10 mouse cellular contexts compared by ENCODE assay signal in the genomic region with DNA sequence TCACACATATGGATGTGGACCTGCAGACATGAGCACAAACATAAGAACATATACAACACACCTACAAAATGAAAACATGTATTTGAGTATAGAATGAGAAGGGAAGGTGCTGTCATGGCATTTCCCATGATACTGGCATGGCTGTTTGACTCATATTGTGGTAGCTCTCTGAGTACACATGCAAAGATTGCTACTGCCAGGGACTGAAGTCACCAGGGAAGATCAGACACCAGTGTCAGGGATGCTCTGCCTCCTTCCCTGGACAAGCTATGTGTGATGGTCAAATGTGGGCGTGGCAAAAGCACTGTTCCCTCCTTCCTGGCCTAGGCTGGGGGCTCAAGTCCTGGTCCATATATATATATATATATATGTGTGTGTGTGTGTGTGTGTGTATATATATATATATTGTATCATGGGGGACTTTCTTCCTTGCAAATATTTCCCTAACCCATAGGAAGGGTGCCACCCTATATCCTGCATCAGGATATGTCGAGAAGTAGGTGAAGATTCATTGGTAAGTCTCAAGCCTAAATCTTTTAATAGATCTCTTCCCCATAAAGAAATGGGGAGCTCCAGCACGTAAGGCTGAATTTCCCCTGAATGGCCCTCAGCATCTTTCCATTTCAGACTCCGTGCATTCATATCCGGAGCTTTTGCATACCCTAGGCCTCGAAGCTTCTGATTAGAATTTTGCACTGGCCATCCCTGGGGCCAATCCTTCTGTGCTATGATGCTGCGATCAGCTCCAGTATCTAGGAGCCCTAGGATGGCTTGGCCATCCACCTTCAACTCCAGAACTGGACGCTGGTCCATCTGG. TPM values are rescaled to one million over a fixed set of nuclear protein-coding genes. Genes with fewer than 3 reads are reported as not detected.
A peak's percentile ranks its signal among the peaks of the same experiment; 100 is the strongest.
DNase-seq lines count a peak whose midpoint lies in the region; ATAC-seq and TF ChIP-seq lines count a peak whose summit lies in the region.
"Not testable (repeated sequence)": the region's sequence is repeated elsewhere in the genome, so short reads cannot be mapped to it uniquely, and the experiment has no call there.
"Had no signal": no experiment of that assay in that cellular context is flagged by ENCODE, and none has a peak within 500 bp of the region (broad histone marks: within the 10 kb centered on the region; RNA-seq: fewer than 3 reads in every experiment).

No protein-coding gene starts in this region.

- not testable (repeated sequence) for H3K4me2 ChIP-seq in embryonic facial prominence, embryonic 15.5 days (replicated peaks); heart, embryonic 12.5 days; intestine, postnatal 0 days (replicated peaks; ENCODE audit: low read depth); limb, embryonic 15.5 days; lung, embryonic 15.5 days; neural tube, embryonic 11.5 days (ENCODE audit: low read depth)

- not testable (repeated sequence) for DNase-seq in neural tube, embryonic 11.5 days (ENCODE audit: low spot score)
- DNase-seq in urinary bladder, adult 2 months (ENCODE audit: low spot score) = peak; percentile 29

- ATAC-seq in embryonic facial prominence, embryonic 15.5 days (ENCODE audit: insufficient number of reproducible peaks, low FRiP score, low TSS enrichment, low read depth) = peak; percentile 72
- peak; percentile 50; the same call in 1 of the 2 replicates for ATAC-seq in heart, embryonic 12.5 days (ENCODE audit: insufficient number of reproducible peaks, low FRiP score)
- ATAC-seq in intestine, postnatal 0 days = peak; percentile 32; the same call in 1 of the 2 replicates
- peak; percentile 73 for ATAC-seq in limb, embryonic 15.5 days (ENCODE audit: insufficient number of reproducible peaks, low FRiP score, low TSS enrichment, low read depth)
- 0 out of 2 replicates have a peak, but pooled peaks have one; percentile 37 for ATAC-seq in lung, embryonic 15.5 days (ENCODE audit: borderline replicate concordance, extremely low read depth, low FRiP score, low TSS enrichment)
- ATAC-seq in neural tube, embryonic 11.5 days (ENCODE audit: insufficient read depth, low FRiP score, low TSS enrichment) = peak; percentile 9; the same call in 1 of the 2 replicates

- H3K4me3 ChIP-seq in embryonic facial prominence, embryonic 15.5 days (replicated peaks); heart, embryonic 12.5 days; intestine, postnatal 0 days (ENCODE audit: low read depth, low read length); limb, embryonic 15.5 days; lung, embryonic 15.5 days; neural tube, embryonic 11.5 days (ENCODE audit: low read depth, low read length): not testable (repeated sequence)

- TF ChIP-seq CTCF in intestine, postnatal 0 days (IDR thresholded peaks at IDR 0.05; ENCODE audit: low read depth) = not testable (repeated sequence)

- not testable (repeated sequence) for H3K27ac ChIP-seq in embryonic facial prominence, embryonic 15.5 days (replicated peaks); heart, embryonic 12.5 days (ENCODE audit: poor library complexity, severe bottlenecking); intestine, postnatal 0 days (ENCODE audit: low read depth, low read length); limb, embryonic 15.5 days; lung, embryonic 15.5 days; neural tube, embryonic 11.5 days (ENCODE audit: low read depth, low read length)

- not testable (repeated sequence) for H3K27me3 ChIP-seq in embryonic facial prominence, embryonic 15.5 days; heart, embryonic 12.5 days (replicated peaks); intestine, postnatal 0 days (replicated peaks; ENCODE audit: control insufficient read depth, insufficient read depth, low read length); limb, embryonic 15.5 days; lung, embryonic 15.5 days; neural tube, embryonic 11.5 days (ENCODE audit: control insufficient read depth, insufficient read depth, low read length)

- WGBS in embryonic facial prominence, embryonic 15.5 days = 79% methylated on average over 8 of the region's 8 CpGs
- 80% methylated on average over 8 of the region's 8 CpGs for WGBS in heart, embryonic 12.5 days
- 82% methylated on average over 8 of the region's 8 CpGs for WGBS in intestine, postnatal 0 days
- WGBS in limb, embryonic 15.5 days = 82% methylated on average over 8 of the region's 8 CpGs
- WGBS in lung, embryonic 15.5 days = 80% methylated on average over 8 of the region's 8 CpGs
- WGBS in neural tube, embryonic 11.5 days = 89% methylated on average over 8 of the region's 8 CpGs

- peaks cover 47% of the 10 kb centered on the region for H3K9me3 ChIP-seq in embryonic facial prominence, embryonic 15.5 days (replicated peaks)
- H3K9me3 ChIP-seq in heart, embryonic 12.5 days (replicated peaks) = peaks cover 62% of the 10 kb centered on the region
- peaks cover 38% of the 10 kb centered on the region for H3K9me3 ChIP-seq in intestine, postnatal 0 days (ENCODE audit: control insufficient read depth)
- H3K9me3 ChIP-seq in limb, embryonic 15.5 days = peaks cover 48% of the 10 kb centered on the region
- peaks cover 34% of the 10 kb centered on the region for H3K9me3 ChIP-seq in lung, embryonic 15.5 days
- peaks cover 29% of the 10 kb centered on the region for H3K9me3 ChIP-seq in neural tube, embryonic 11.5 days (ENCODE audit: control insufficient read depth, low read length)

- not testable (repeated sequence) for H3K36me3 ChIP-seq in embryonic facial prominence, embryonic 15.5 days; heart, embryonic 12.5 days; intestine, postnatal 0 days (ENCODE audit: control insufficient read depth, insufficient read depth); limb, embryonic 15.5 days; lung, embryonic 15.5 days; neural tube, embryonic 11.5 days (ENCODE audit: control insufficient read depth, insufficient read depth, low read length)

- not testable (repeated sequence) for H3K4me1 ChIP-seq in embryonic facial prominence, embryonic 15.5 days; heart, embryonic 12.5 days (replicated peaks); intestine, postnatal 0 days (replicated peaks; ENCODE audit: control insufficient read depth, insufficient read depth, low read length); limb, embryonic 15.5 days; lung, embryonic 15.5 days; neural tube, embryonic 11.5 days (ENCODE audit: control insufficient read depth, insufficient read depth, low read length)

- H3K9ac ChIP-seq in embryonic facial prominence, embryonic 15.5 days; heart, embryonic 12.5 days; intestine, postnatal 0 days (ENCODE audit: low read depth, low read length); limb, embryonic 15.5 days; lung, embryonic 15.5 days; neural tube, embryonic 11.5 days (ENCODE audit: low read length): not testable (repeated sequence)

RNA-seq across cellular contexts. Expression of gene Zfp978, which starts 39.1 kb away (rescaled TPM):
- not detected in 2 replicates for polyA plus RNA-seq in embryonic facial prominence, embryonic 15.5 days (2015; fragmentation: Nextera tagmentation; extraction: Ambion mirVana)
- 0.23 and 0.49 TPM in 2 replicates for polyA plus RNA-seq in heart, embryonic 12.5 days (2016; fragmentation: Nextera tagmentation; extraction: Ambion mirVana)
- not detected in 2 replicates for polyA plus RNA-seq in intestine, postnatal 0 days (2015; fragmentation: Nextera tagmentation; extraction: Ambion mirVana)
- 0.14 TPM in 1 of 2 replicates, not detected in the other for polyA plus RNA-seq in limb, embryonic 15.5 days (2015; fragmentation: Nextera tagmentation; extraction: Ambion mirVana)
- polyA plus RNA-seq in lung, embryonic 15.5 days (2015; fragmentation: Nextera tagmentation; extraction: Ambion mirVana) = 0.19 and 0.22 TPM in 2 replicates
- polyA plus RNA-seq in neural tube, embryonic 11.5 days (2014; fragmentation: Nextera tagmentation; extraction: Ambion mirVana) = 0.28 TPM in 1 of 2 replicates, not detected in the other
- polyA plus RNA-seq in urinary bladder, adult 2 months (2012; rRNA removed) = not detected in 2 replicates
- polyA plus RNA-seq: forebrain, postnatal 0 days; kidney, adult 2 months; neural tube, embryonic 13.5 days had no signal

Comparison
In these comparisons a context has a peak if more than half of its experiments do, and no peak if none do; other contexts are left out.
1. ATAC-seq: peak in every context shown above with its lines; median percentile 73 in limb, embryonic 15.5 days; 72 in embryonic facial prominence, embryonic 15.5 days; 50 in heart, embryonic 12.5 days; 37 in lung, embryonic 15.5 days; 32 in intestine, postnatal 0 days; 9 in neural tube, embryonic 11.5 days.